Comparison of ENCODE assay signal across 8 mouse cellular contexts in genomic region chr14:58253369-58253968, GRCm38 (mm10).
DNase-seq lines count a peak whose midpoint lies in the region; TF ChIP-seq lines count a peak whose summit lies in the region.

No protein-coding gene starts in this region.

- no peak overlapping the region for H3K27ac ChIP-seq in gastrocnemius, adult 2 months
- peak overlapping the region; percentile 29 for H3K27ac ChIP-seq in kidney, adult 2 months (ENCODE audit: insufficient read depth, low read depth, low read length)

- no peak for TF ChIP-seq CTCF in gastrocnemius, adult 2 months (IDR thresholded peaks at IDR 0.05)
- TF ChIP-seq CTCF in kidney, adult 2 months (conservative IDR thresholded peaks at IDR 0.05; ENCODE audit: insufficient read depth, insufficient read length, low read depth, low read length) = no peak

- no peak for TF ChIP-seq POLR2A in kidney, adult 2 months (IDR thresholded peaks at IDR 0.05; ENCODE audit: low read depth, low read length)

- no peaks in the 10 kb centered on the region for H3K36me3 ChIP-seq in kidney, adult 2 months (ENCODE audit: control insufficient read depth, insufficient read depth, low read length)

- intact Hi-C loops in gastrocnemius, adult 2 months (cut with DNase I) = no loop called here
- intact Hi-C loops in gastrocnemius, postnatal 36 days (cut with DNase I) = no loop called here

- H3K4me3 ChIP-seq in gastrocnemius, adult 2 months = no peak overlapping the region
- H3K4me3 ChIP-seq in kidney, adult 2 months (ENCODE audit: insufficient read depth, low read depth, low read length) = no peak overlapping the region

- WGBS in kidney, adult 2 months = 28% methylated on average over 3 of the region's 3 CpGs

- peaks cover 12% of the 10 kb centered on the region; the same call in 1 of the 2 replicates for H3K4me1 ChIP-seq in kidney, adult 2 months (ENCODE audit: control insufficient read depth, insufficient read depth, low read length)

- peak; percentile 14 for DNase-seq in gastrocnemius, postnatal 10 days
- no peak for DNase-seq in gastrocnemius, adult 2 months
- DNase-seq in NIH3T3 (ENCODE audit: low read depth) = peak; percentile 7
- DNase-seq in forelimb bud, embryonic 11.5 days (ENCODE audit: low read depth, low spot score) = peak; percentile 64
- peak; percentile 83 for DNase-seq in kidney, adult 2 months
- DNase-seq in lung, postnatal 25 days (ENCODE audit: low spot score) = peak; percentile 69
- DNase-seq in left cerebral cortex, adult 11 months (ENCODE audit: low spot score) = no peak
- no peak for DNase-seq in gastrocnemius, postnatal 36 days

- no peaks in the 10 kb centered on the region for H3K27me3 ChIP-seq in kidney, adult 2 months (replicated peaks; ENCODE audit: control insufficient read depth, insufficient read depth, low read length)

Comparison
In these comparisons a context has a peak if more than half of its experiments do, and no peak if none do; other contexts are left out.
1. DNase-seq: peak in gastrocnemius, postnatal 10 days (single experiment), NIH3T3 (single experiment), forelimb bud, embryonic 11.5 days (single experiment), kidney, adult 2 months (single experiment) and lung, postnatal 25 days (single experiment); none in gastrocnemius, adult 2 months (single experiment), left cerebral cortex, adult 11 months (single experiment) and gastrocnemius, postnatal 36 days (0 of 2).